Mouse (Mus musculus) testis, postnatal 14 days (tissue): ENCODE results near the gene Gxylt2.

Experiments
- DNase-seq: peaks from one replicate; pipeline ENCODE4 v3.0.0; 2021; ENCODE audit warnings: low spot score

The Gxylt2 gene

DNA sequence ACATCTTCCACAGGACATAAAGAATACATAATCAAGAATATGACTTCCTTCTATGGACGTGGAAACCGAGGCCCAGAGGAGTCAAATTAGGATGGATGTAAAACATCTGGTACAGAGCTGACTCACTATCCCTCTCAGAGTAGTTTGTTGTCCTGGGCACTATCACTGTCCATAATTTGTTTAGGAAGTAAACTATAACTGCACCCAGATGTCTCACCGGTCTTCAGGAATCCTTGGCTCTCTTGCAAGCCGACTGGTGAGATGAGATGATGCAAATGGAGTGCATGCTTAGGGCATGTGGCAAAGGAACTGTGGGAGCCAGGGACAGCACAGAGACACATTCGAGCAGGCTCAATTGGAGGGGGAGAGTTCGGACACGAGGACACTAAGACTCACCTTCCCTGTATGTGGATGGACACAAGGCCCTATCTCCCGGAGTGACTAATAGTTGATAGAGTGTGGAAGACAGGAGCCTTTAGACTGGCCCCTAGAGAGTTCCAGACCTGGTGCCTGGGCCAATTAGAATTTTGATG lies 10.8 kb downstream of the Gxylt2 start:
- no peak for DNase-seq

DNA sequence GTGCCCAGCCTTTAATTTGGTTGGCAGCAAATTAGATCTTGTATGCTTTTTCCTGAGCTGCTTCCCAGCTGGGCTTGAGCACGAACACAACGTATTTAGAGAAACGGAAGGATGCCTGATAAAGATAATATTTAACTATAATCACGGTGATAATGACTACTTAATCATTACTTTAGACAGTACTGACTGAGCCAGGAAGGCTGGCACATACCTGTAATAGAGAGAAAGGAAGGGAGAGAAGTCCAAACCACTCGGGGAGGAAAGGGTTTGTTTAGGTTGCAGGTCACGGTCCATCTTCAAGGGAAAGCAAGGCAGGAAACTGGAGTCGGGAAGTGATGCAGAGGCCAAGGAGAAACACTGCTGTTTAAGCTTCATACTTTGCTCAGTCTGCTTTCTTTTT lies 11.6 kb downstream of the Gxylt2 start:
- DNase-seq: no peak

DNA sequence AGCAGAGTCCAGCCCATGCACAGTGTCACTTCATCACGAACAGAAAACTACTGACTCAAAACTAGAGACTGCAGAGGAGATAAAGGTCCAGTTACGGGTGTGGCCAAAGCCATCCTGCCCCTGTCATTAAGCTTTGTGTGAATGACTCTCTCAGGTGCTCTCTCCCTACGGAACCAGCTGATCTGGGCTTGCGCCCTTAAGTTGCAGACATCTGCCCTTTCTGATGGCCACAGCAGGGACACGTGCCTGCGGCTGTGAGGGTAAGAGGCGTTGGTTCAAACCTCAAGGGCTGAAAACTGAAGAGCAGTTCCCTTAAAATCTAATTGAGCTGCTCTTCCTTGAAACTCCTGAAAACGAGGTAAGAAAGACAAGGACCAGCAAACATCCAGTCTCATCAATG lies 12.3 kb downstream of the Gxylt2 start:
- DNase-seq: no peak

DNA sequence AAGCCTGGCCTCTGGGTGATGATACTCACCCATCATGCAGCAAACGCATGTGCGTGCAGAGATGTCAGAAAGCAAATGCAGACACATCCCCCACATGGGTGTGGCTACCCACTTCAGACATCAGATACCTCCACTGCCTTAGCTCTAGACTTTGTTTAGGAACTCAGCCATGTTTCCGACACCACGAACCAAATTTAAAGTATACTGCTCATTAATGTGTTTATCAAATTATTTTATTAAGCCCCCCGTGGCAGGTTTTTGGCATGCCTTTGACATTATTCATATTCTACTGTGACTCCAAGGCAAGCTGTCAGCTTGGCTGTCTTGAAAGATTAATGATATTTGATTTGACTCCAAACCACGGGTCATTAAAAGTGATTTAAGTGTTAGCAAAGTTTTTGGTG lies 15.6 kb downstream of the Gxylt2 start:
- no peak for DNase-seq

DNA sequence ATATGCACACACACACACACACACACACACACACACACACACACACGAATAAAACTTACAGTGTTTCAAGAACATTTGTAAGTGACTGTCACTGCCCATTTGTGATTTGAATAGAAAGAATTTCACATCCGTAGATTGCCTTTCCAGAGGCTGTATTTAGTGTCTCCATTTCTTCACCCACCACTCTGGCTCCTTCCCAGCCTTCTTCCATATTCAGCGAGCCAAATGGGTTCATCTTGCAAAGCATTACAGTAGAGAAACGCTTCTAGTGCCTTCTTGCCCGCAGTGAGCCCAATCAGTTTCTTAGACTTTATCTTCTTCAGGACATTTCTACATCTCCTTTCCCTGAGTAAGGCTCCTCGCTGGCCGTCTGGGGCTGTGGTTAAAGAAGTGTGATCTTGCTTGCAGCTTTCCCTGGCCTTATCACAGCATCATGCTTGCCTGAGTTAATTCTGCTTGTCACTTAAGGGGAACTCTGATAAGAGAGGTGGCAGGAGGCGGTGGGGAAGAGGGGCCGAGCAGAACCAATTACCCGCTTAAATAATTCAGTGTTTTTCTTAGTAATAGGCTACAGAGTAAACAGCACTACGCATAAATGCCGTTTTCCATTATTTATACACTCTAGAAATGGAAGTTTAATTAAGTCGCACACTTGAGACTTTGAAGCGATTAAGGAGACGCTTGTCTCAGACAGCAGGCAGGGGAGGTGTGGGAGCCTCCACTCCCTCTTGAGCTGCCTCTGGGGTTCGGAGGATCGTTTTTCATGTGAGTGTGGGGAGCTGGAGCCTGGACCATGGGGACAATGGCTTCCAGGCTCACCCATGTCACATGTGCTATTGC lies 16.6 kb downstream of the Gxylt2 start:
- DNase-seq: no peak

DNA sequence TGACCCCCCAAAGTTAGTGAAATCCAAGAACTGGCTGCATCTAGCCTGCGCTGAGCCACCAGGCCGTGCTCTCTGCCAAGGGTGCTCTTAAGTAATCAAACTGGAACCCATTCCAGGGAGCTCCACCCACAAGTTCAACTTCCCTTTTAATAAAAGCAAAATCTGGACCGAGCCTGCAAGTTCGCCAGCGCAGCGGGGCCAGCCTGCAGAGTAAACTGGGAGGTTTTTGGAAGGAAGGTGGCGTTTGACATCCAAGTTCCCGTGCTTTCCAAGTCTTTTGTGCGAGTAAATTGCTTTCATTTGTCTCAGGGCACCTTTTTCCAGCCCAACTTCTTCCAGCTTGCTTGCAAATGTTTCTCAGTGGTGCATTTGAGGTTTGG lies 27.5 kb downstream of the Gxylt2 start:
- DNase-seq: peak; percentile 31

DNA sequence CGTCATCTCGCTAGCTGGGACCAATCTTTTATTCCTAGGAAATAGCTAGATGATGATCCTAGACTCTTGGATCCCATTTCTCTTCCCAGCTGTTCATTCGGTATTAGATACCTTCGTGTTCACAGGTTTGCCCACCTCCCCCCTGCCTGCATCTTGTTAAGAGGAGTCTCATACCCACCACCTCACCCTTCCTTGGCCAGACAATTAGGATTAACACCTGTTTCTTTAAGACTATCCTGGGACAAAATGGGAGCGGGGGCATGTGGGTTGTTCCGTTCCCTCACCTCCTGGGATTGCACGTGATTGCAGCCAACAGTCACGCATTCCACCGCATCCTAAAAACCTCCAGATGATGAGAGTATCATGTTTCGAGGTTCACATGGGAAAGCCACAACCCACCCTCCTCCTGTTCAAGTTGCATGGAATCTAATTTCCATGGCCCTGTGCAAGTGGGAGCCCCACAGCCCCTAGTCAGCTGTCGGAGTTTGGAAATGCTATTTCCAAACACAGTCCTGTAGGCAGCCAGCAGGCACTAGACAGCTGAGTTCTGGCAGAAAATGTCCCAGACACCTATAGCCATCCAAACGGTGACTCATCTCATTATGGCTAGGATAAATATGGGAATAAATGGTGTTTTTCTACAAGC lies 28.0 kb downstream of the Gxylt2 start:
- DNase-seq: no peak

DNA sequence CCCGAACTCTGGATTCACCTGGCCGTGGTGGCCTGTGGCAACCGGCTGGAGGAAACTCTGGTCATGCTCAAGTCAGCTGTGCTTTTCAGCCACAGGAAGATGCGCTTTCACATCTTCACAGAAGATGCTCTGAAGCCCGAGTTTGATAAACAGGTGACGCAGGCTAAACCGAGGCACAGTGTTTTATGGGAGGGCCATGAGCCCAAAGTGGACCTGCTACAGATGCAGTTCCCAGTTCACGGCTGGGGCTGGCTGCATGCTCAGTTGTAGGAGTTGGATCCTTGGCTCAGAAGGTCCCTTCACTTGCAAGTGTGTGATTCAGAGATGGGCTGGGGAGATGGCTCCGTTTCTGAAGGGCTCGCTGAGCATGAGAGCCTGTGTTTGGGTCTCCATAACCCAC lies 28.7 kb downstream of the Gxylt2 start:
- no peak for DNase-seq

DNA sequence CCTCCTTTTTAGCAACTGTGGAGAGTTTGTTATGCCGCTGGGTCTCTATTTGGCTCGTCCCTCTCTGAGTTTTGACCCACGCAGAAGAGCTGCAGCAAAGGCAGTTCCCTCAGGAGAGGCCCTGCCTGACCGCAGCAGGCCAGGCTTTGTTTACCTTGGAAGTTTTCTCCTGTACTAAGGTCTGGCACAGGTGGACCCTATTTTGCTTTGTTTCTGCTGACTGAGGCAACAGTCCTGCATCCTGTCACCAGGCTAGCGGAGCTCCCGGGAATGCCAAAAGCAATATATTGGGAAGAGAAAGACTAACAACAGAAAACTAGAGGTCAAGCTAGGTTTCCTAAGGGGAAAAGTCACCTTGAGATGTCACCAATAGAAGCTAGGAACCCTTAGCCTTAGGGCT lies 29.8 kb downstream of the Gxylt2 start:
- no peak for DNase-seq

DNA sequence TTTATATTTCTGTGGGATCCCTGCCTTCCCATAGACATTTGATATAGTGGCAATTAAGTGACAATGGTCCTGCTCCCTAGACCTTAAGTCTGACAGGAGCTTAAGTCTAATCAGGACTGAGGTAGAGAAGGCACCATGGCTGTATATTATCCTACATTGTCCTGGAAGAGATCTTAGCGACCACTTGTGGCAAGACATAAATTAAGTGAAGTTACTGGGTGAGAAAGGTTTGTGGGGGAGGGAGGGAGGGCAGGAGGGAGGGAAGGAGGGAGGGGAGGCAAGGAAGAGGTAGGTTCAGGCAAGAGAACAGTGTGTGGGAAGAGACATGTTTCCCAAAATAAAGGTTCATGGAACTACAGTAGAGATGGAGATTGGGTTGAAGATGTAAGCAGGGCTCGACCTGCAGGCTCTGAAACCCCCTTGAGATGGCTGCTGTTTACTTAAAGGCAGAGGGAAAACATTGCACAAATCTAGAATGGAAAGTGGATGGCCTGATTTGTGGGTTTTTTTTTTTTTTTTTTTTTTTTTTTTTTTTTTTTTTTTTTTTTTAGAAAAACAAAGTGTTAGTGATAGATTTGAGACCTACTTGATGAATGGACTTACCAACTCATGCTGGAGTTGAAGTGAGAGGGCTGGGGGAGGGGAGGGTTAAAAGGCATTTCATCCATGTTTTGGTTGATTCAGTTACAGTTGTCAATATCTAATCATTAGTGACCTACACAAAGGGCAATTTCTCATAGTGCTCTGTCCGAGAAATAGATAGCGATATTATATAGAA lies 54.1 kb downstream of the Gxylt2 start:
- DNase-seq: no peak

DNA sequence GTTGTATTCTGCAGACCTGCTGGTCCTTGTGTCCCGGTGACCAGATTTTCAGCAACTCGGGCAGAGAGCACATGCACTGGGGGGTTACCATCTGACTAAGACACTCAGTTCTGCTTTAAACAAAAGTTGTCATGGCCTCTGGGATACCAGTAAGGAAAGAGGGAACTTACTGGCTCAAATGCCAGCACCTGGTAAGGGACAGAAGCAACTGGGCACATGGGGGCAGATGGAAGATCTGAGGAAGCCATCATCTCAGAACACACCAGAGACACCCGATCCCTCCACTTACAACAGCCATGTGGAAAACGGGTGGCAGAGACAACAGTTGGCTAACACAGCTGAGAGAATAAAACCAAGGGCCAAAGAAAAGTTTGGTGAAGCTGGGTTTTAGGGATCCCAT lies 63.2 kb downstream of the Gxylt2 start:
- DNase-seq: no peak

DNA sequence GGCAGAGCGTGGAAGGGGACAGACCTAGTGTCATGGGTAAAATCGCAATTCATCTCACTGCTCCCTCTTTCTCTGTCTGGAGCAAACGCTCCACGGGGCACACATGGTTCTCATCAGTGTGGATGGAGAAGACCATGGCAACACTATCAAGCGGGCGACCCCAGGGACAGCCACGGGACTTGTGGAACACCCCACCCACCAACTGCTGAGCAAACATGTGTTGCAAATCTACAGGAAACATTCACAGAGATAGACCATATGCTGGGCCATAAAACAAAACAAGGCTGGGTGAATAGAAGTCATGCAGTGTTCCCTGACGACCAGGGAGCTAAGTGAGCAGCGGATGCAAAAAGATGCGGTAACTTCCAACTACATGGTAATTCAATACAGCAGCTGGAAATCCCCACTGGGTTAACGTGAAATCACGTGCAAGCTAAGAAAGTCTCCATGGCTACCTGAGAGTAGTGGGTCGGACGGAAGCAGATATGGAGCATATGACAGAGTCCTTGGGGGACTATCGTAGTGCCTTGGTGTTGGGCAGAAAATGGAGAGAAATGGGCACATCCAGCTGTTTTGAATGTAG lies 71.5 kb downstream of the Gxylt2 start:
- no peak for DNase-seq

DNA sequence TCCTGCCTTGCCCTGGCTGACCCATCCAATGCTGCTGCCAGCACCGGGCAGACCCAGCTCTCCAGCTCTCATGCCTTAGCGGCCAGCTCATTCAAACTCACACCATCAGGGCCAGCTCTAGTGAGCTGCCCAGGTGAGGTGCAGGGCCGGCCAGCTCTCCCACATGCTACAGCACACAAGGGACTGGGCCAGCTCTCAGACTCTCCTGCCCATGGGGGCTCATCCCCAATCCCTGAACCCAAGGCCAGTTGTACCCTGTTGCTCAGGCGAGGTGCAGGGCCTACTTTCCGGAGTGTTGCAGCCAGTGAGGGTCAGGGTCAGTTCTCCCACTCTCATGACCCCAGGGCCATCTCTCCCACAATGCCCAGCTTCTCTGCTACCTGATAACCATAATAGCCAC lies 74.1 kb downstream of the Gxylt2 start:
- DNase-seq: no peak

DNA sequence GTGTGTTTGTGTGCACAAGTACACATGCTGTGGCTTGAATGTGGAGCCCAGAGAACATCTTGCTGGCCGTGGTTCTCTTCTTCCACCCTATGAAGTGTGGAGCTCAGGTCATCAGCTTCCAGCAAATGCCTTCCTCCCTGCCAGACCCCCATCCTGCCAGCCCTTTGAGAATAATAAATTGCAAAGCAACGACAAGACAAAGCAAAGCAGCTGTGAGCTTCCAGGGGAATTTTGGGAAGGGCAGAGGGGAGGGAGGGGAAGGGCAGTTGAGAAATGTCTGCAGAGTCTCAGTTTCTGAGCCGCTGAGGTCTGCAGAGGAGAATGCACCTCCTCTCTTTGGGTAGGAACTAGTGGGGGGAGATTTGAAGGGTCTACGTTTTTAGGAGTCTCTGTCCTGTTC lies 75.9 kb downstream of the Gxylt2 start:
- no peak for DNase-seq

DNA sequence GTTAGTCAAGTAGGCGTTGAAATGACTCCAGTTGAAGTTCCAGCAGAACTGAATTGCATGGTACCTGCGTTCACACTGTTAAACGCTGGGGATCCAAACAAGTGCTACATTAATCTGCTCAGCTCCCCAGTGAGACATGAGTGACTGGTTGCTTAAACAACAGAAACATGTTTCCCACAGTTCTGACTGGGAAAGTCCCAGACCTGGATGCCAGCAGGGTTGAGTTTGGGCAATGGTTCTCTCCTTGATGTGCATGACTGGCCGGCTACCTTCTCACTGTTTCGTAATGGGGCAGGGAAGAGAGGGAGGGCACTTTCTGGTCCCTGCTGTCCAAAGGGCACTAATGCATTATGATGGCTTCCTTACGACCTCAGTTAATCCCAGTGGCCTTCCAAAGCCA lies 77.1 kb downstream of the Gxylt2 start:
- no peak for DNase-seq

DNA sequence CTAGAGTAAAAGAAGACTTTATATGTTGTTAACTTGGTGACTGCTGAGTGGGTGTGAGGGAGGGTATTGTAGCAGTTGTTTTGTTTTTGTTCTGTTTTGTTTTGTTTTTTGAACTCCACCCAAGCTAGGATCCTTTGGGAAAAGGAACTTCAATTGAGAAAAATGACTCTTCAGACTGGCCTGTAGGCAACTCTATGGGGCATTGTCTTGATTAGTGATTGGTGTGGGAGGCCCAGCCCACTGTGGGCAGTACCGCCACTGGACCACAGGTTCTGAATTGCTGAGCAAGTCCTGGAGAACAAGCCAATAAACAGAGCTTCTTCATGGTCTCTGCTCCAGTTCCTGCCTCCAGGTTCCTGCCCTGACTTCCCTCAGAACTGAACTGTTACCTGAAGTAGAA lies 83.2 kb downstream of the Gxylt2 start:
- no peak for DNase-seq

DNA sequence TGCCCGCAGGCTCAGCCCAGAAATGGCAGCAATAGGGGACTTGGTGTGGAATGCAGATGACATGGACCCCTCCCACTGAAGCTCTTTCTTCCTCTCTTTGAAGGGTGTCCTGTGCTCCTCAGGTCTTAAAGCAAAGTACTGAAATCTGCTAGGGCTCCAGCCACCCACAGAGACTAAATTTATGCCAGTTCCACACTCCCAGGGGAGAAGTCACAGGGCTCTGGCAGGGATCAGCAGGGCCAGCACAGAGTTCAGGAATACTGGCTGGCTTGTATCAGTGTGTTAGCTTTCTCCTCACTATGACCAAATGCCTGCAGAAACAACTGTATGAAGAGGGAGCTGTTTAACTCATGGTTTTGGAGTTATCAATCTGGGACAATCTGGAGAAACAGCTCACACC lies 84.6 kb downstream of the Gxylt2 start:
- no peak for DNase-seq

DNA sequence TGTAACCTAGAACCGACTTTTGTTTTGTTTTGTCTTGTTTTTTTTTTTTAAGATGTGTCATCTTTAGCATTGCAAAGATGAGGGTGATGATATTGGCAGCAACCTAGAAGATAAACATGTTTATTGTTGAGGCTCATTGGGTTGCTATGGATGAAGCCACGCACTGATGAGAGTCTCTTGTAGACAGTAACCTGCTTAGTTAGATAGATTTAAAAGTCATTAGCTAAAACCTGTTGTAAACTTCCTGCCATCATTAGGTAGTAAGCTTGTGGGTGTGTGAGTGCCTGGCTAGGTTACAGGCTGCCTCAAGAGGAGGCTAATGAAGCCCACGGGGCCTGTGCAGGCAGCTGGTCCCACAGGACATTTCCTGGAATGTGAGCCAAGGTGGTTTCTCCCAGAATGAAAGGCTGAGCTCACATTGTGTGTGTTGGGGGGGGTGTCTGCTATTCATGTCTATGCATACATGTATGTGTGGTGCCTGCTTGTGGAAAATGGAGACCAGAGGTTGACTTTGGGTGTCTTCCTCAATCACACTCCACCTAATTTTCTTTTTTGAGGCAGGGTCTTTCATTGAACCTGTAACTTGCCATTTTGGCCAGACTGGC lies 87.6 kb downstream of the Gxylt2 start:
- DNase-seq: no peak

DNA sequence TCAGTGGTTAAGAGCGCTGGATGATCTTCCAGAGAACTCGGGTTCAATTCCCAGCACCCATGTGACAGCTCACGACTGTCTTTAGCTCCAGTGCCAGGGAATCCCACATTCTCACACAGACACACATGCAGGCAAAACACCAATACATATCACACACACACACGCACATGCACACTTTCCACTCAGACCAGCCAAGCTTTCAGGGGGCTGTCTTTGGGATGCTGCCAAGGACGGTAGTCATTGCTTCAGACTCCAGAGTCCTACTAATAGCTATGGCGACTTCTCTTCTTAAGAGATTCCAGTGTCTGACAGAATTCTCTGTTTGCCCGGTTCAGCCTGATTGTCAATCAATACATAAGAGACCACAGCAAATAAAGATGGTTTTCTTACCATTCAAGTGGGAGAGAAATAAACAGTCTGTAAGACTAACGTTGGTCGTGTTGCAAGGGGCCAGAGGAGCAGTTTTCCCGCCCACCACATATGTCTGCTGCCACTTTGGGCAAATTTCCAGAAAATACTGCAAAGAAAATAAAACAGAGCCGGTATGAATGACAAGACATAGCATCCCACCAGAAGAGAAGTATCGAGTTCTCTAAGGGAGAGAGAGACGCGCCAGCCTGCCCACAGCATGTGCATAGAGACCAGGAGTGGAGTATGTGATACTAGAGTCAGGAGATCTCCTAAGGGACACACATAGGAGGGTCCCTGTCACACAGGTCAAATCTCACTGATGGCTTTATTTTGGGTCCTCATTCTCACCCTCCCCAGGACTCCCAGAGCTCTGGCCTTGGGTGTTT lies 88.6 kb downstream of the Gxylt2 start:
- DNase-seq: no peak

DNA sequence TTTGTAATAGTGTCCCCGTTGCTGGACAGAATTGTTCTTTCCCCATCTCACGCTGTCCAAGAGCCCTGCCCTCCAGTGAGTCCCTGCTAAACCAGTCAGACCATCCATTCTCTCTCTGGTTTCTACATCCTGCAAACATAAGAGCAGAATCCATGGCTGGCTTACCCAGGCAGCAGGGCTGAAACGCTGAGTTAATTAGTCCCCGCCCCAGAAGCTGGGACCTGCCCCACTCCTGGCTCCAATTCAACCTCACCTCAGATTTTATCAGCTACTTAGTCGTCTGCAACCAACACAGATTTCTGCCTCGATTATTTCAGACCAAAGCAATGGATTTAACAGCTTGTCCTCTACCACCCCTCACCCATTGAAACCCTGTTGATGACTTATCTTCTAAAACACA lies 91.3 kb downstream of the Gxylt2 start:
- peak; percentile 12 for DNase-seq

DNA sequence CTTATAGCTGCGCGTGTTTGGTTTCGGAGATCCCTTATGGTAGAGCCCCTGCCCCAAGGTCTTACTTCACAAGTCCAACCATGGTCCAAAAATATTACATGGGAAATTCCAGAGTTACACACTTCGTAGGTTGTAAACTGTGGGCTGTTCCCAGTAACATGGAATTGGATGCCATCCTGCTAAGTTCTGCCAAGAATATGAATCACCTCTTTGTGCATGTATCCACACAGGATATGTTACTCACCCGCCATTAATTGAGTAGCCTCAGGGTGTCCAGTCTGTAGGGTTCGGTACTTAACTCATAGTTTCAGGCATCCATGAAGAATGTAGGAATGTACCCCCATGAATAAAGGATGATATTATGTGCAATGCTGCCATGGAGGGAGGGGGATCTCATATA lies 94.8 kb downstream of the Gxylt2 start:
- DNase-seq: no peak
